Mouse (Mus musculus) layer of hippocampus, postnatal 25 days (tissue): Measurements from ENCODE around the gene Stx19. TPM values are rescaled to one million over a fixed set of nuclear protein-coding genes. Genes with fewer than 3 reads are reported as not detected.
A peak's percentile ranks its signal among the peaks of the same experiment; 100 is the strongest.

Source experiments
- DNase-seq, 2 experiments: peaks; one replicate each; pipeline ENCODE4 v3.0.0; 2022; ENCODE audit warnings: mixed read lengths in 2 of 2, low spot score in 1 of 2; ENCODE audit errors: extremely low spot score in 1 of 2
- microRNA-seq, 2 experiments: library from miRNA; unstranded; fragments of <30 nt; microRNA quantifications; one replicate each; pipeline ENCODE4 v1.2.0; 2021
- total RNA-seq, 2 experiments: library from RNA; stranded (reverse); gene quantifications; 2 replicates each; pipeline ENCODE4 v1.2.3; 2021

The Stx19 gene
- total RNA-seq, 2 experiments from 2014 or later, result not detected

- peak; percentile 66 to 70 for DNase-seq
These were observed 32.2 kb downstream of the Stx19 start, which contains the start of gene Arl13b for GRCm38 (mm10) chr16:62846498-62847312. Gene Arl13b, minus strand, starts transcription at chr16:62847040.

- no peak for DNase-seq
These were observed 38.2 kb downstream of the Stx19 start for GRCm38 (mm10) chr16:62852464-62853252.

DNA sequence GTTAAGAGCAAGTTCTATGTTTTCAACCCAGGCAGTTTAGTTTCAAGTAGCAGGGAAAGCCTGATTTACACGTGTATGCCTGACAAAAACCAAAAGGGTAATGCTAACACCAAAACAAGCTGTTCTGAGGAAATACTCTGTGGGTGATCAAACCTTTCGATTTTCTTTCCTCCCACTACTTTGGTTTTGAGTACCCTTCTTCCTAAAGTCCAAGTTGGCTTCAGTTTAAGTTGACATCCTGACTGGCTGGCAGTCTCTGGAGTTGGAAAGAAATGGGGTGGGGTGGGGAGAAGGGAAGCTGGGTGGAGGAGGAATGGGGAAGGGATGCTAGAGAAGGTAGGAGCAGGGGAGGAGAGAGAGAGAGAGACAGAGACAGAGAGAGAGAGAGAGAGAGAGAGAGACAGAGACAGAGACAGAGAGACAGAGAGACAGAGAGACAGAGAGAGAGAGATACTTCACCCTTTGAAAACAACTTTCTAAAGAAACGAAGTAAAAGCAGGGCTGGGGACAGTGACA is 39.2 kb downstream of the Stx19 start:
- DNase-seq, result no peak

- DNase-seq, result peak; percentile 17 to 31
These were observed 40.0 kb downstream of the Stx19 start, which contains the start of gene Pros1 for GRCm38 (mm10) chr16:62854191-62855068. Gene Pros1, plus strand, starts transcription at chr16:62854307.

DNA sequence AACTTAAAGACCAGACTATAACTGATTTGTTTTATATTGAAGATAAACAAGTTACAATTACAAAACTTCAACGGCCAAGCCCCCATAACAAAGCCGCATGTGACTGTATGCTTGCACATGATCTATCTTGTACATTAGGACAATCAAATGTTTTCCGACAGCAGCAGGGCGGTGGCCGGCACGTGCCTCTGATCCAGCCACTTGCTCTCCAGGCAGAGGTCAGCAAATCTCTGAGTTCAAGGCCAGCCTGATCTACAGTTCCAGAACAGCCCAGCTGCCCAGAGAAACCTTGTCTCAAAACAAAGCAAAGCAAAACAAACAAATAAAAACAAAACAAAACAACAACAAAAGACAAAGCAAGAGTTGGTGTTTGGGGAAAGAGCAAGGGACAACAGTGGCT is 40.9 kb downstream of the Stx19 start:
- no peak for DNase-seq

DNA sequence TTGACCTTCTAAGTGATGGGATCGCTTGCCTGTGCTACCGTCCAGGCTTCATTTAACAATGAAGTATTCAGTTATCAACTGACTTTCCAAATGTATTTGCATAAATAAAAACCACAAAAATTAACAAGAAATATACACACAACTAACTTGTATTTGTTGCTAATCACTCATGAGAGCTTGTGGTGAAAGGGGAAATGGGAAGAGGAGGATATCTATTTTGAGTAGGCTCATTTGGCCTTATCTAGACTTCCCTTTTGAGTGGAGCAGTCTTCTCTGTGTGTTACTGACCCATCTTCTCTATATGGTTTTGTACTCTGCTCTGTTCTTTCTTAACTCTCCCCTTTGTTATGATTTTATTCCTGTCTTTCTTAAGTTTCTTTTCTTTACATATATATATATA is 41.8 kb downstream of the Stx19 start:
- DNase-seq, result no peak

- DNase-seq, result no peak
These were observed 43.0 kb downstream of the Stx19 start for GRCm38 (mm10) chr16:62857498-62857897.

GRCm38 (mm10) chr16:62858018-62858417 is 43.5 kb downstream of the Stx19 start:
- no peak for DNase-seq

- DNase-seq, result no peak
These were observed 45.7 kb downstream of the Stx19 start for GRCm38 (mm10) chr16:62860140-62860539.

DNA sequence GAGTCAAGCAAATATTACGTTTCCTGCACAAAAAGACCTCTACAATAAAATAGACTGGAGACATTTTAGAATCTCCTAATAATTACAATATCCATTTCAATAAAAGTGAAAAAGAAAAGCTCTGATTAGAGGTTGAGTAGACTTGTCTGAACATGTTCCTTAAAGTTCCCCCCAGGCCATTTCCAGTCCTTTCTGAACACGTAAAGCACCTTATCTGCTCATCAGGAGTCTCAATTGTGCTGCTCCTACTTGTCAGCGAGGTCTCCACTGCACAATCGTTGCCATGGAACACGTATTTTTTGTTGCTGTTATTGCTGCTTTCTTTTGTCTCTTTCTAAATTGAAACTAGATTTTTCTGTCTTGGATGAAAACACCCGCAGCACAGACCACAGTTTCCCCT is 47.0 kb downstream of the Stx19 start:
- DNase-seq, result no peak

GRCm38 (mm10) chr16:62872688-62873117 is 58.2 kb downstream of the Stx19 start:
- no peak for DNase-seq

DNA sequence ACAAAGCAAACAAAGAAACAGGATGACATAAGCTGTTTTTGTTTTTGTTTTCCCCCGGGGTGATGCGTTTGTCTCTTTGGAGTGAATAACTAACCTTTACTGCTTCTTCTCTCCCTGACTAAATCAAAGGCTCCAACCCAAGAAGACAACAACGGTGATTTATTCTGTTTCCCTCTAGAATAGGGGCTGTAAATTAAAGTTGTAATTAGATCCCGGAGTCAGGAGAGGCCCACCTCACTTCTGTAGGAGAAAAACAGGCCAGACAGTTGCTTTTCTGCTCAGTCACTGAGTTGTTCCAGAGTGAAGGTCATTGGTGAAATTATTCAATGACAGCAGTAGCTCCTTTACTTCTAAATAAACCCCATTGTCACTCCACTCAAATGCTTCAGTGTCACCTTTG is 58.7 kb downstream of the Stx19 start:
- DNase-seq, result no peak

Small RNA genes within 50 kb of the gene (microRNA-seq; reads per million reads assigned to microRNA genes)
- 0 reads per million in 2 experiments for gene Gm25986

Other genes with a start within 250 kb of the Stx19 start
- gene Nsun3, start 27.9 kb upstream of the Stx19 start, total RNA-seq, result 10 to 100 TPM in 1 of 2 experiments, 1 to 10 TPM in 1; 8.0 to 15.7 TPM
- 10 to 100 TPM; 10.9 to 12.0 TPM for gene Arl13b, start 32.4 kb downstream of the Stx19 start, total RNA-seq
- 1 to 10 TPM; 7.3 to 8.9 TPM for gene Pros1, start 39.6 kb downstream of the Stx19 start, total RNA-seq